Comparison of ENCODE assay signal across 8 mouse cellular contexts in the genomic region with DNA sequence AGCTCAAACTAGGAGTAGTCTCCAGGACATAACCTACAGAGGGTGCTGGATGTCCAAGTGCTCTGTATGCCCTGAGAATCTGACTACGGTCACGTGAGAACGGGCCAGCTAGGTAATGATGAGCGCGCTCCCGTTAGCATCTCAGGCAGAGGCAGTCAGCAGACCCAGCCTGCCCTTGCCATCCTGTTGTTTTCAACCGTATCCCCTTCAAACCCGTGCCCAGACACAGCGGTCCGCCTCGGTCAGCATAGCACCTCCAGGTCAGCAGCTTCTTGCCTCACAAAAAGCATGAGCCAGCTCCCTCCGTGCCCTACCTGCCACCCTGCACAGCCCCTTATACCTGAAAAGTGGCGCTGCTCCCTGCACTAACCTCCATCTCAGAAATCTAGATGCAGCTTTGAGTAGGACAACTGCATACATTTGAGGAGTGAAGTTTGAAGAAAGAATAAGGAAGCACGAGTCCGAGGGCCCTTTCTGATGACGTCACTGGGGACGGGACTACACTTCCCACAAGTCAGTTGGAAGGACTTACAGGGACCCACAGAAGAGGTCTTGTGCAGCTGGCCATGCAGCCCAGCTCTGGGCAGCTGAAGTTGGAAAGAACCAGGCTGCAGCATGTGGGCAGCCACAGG. TPM values are rescaled to one million over a fixed set of nuclear protein-coding genes. Genes with fewer than 3 reads are reported as not detected.
DNase-seq lines count a peak whose midpoint lies in the region; ATAC-seq and TF ChIP-seq lines count a peak whose summit lies in the region.

No protein-coding gene starts in this region.

- H3K27ac ChIP-seq in cerebellum, adult 2 months (ENCODE audit: insufficient read depth, low read length), result peak overlapping the region; percentile 4; the same call in 1 of the 2 replicates
- H3K27ac ChIP-seq in forebrain, postnatal 0 days (ENCODE audit: low read depth, low read length), result peak overlapping the region; percentile 42
- H3K27ac ChIP-seq in lung, embryonic 15.5 days, result peak overlapping the region; percentile 47; the same call in 1 of the 2 replicates

- no peaks in the 10 kb centered on the region for H3K9me3 ChIP-seq in G1E (replicated peaks)
- no peaks in the 10 kb centered on the region for H3K9me3 ChIP-seq in forebrain, postnatal 0 days (ENCODE audit: low read length)
- H3K9me3 ChIP-seq in lung, embryonic 15.5 days, result no peaks in the 10 kb centered on the region

- under 1% methylated on average over 17 of the region's 17 CpGs for WGBS in cerebellum, adult 2 months
- 1% methylated on average over 17 of the region's 17 CpGs for WGBS in forebrain, postnatal 0 days
- under 1% methylated on average over 17 of the region's 17 CpGs for WGBS in lung, embryonic 15.5 days

- peaks cover 5% of the 10 kb centered on the region for H3K4me1 ChIP-seq in G1E (ENCODE audit: insufficient read depth, low read depth, low read length)
- no peaks in the 10 kb centered on the region for H3K4me1 ChIP-seq in cerebellum, adult 2 months (ENCODE audit: control insufficient read depth, insufficient read depth, low read length)
- H3K4me1 ChIP-seq in forebrain, postnatal 0 days (ENCODE audit: insufficient read depth), result peaks cover 15% of the 10 kb centered on the region
- H3K4me1 ChIP-seq in lung, embryonic 15.5 days, result 0 out of 2 replicates have a peak, but pooled peaks cover 4% of the 10 kb centered on the region

- peak overlapping the region; percentile 80 for H3K9ac ChIP-seq in forebrain, postnatal 0 days
- peak overlapping the region; percentile 84 for H3K9ac ChIP-seq in lung, embryonic 15.5 days

- peak; percentile 36; the same call in 1 of the 2 replicates for TF ChIP-seq POLR2A in cerebellum, adult 2 months (IDR thresholded peaks at IDR 0.05; ENCODE audit: borderline replicate concordance, insufficient read depth, low read length)

- peak overlapping the region; percentile 74 for H3K4me2 ChIP-seq in forebrain, postnatal 0 days (ENCODE audit: low read depth)
- peak overlapping the region; percentile 67 for H3K4me2 ChIP-seq in lung, embryonic 15.5 days

- TF ChIP-seq CTCF in G1E (IDR thresholded peaks at IDR 0.05; ENCODE audit: low read depth, low read length), result no peak
- TF ChIP-seq CTCF in cerebellum, adult 2 months (IDR thresholded peaks at IDR 0.05; ENCODE audit: borderline replicate concordance, insufficient read depth, low read depth, low read length), result no peak
- no peak for TF ChIP-seq CTCF in forebrain, postnatal 0 days (IDR thresholded peaks at IDR 0.05; ENCODE audit: low read depth)

- no peaks in the 10 kb centered on the region for H3K27me3 ChIP-seq in G1E (ENCODE audit: insufficient read depth, low read length)
- no peaks in the 10 kb centered on the region for H3K27me3 ChIP-seq in cerebellum, adult 2 months (ENCODE audit: control insufficient read depth, insufficient read depth, low read length)
- no peaks in the 10 kb centered on the region for H3K27me3 ChIP-seq in forebrain, postnatal 0 days (ENCODE audit: insufficient read depth, low read length)
- H3K27me3 ChIP-seq in lung, embryonic 15.5 days, result no peaks in the 10 kb centered on the region

- peak; percentile 84 for ATAC-seq in G1E (ENCODE audit: extremely low read depth, insufficient number of reproducible peaks, low FRiP score, poor library complexity, severe bottlenecking)
- ATAC-seq in forebrain, postnatal 0 days, result peak; percentile 94
- ATAC-seq in lung, embryonic 15.5 days (ENCODE audit: borderline replicate concordance, extremely low read depth, low FRiP score, low TSS enrichment), result peak; percentile 93

- peaks cover 3% of the 10 kb centered on the region for H3K36me3 ChIP-seq in G1E (replicated peaks)
- no peaks in the 10 kb centered on the region for H3K36me3 ChIP-seq in forebrain, postnatal 0 days (ENCODE audit: insufficient read depth)
- H3K36me3 ChIP-seq in lung, embryonic 15.5 days, result no peaks in the 10 kb centered on the region

- H3K4me3 ChIP-seq in G1E (ENCODE audit: low read depth, low read length), result peak overlapping the region; percentile 76
- H3K4me3 ChIP-seq in cerebellum, adult 2 months (replicated peaks; ENCODE audit: insufficient read depth, low read depth, low read length), result peak overlapping the region; percentile 77
- peak overlapping the region; percentile 78 for H3K4me3 ChIP-seq in forebrain, postnatal 0 days (ENCODE audit: low read depth, low read length)
- peak overlapping the region; percentile 92 for H3K4me3 ChIP-seq in lung, embryonic 15.5 days

- DNase-seq in G1E (ENCODE audit: low spot score), result peak; percentile 36
- DNase-seq in cerebellum, adult 2 months, result peak; percentile 89 to 90
- DNase-seq in forebrain, postnatal 0 days, result peak; percentile 92
- peak; percentile 85 for DNase-seq in heart, postnatal 4 days
- peak; percentile 91 to 92 for DNase-seq in layer of hippocampus, adult 8-10 months (ENCODE audit: low spot score in 2 of 2)
- DNase-seq in ovary, adult 18-20 months (ENCODE audit: low spot score), result peak; percentile 83
- peak; percentile 87 for DNase-seq in thymus, postnatal 0 days (ENCODE audit: low spot score)

RNA-seq across cellular contexts. Expression of a gene that starts 5.0 kb away (rescaled TPM):
- total RNA-seq in G1E (2014; fragmentation: Nextera tagmentation) (16.5 and 17.2 TPM in 2 replicates), G1E (2017) (14.6 and 22.7 TPM in 2 replicates)
- 0.36 and 0.78 TPM in 2 replicates for polyA plus RNA-seq in G1E (2012)
- 4.4 and 4.9 TPM in 2 replicates for polyA plus RNA-seq in cerebellum, adult 2 months (2012; rRNA removed)
- total RNA-seq in forebrain, postnatal 0 days (2014; rRNA removed), result 23.5 and 24.1 TPM in 2 replicates
- 3.0 and 5.6 TPM in 2 replicates for polyA plus RNA-seq in forebrain, postnatal 0 days (2015; fragmentation: Nextera tagmentation; extraction: Ambion mirVana)
- total RNA-seq in heart, postnatal 4 days (2021), result 1 to 10 TPM; 6.1 to 6.4 TPM
- 10 to 100 TPM; 12.4 to 20.6 (median 16.4) TPM for total RNA-seq in layer of hippocampus, adult 8-10 months (2022)
- polyA plus RNA-seq in lung, embryonic 15.5 days (2015; fragmentation: Nextera tagmentation; extraction: Ambion mirVana), result 6.1 and 6.6 TPM in 2 replicates
- polyA plus RNA-seq in thymus, postnatal 0 days (2015; fragmentation: Nextera tagmentation; extraction: Ambion mirVana), result 3.7 and 3.8 TPM in 2 replicates

RNA-seq across cellular contexts. Expression of a gene that starts 31.1 kb away (rescaled TPM):
- total RNA-seq in G1E (2014; fragmentation: Nextera tagmentation), result 9.5 and 9.9 TPM in 2 replicates
- total RNA-seq in G1E (2017), result 9.2 and 9.5 TPM in 2 replicates
- polyA plus RNA-seq in G1E (2012), result 0.17 and 0.20 TPM in 2 replicates
- polyA plus RNA-seq in cerebellum, adult 2 months (2012; rRNA removed), result 4.0 and 5.0 TPM in 2 replicates
- 11.5 and 12.1 TPM in 2 replicates for total RNA-seq in forebrain, postnatal 0 days (2014; rRNA removed)
- polyA plus RNA-seq in forebrain, postnatal 0 days (2015; fragmentation: Nextera tagmentation; extraction: Ambion mirVana), result 3.8 and 4.1 TPM in 2 replicates
- total RNA-seq in heart, postnatal 4 days (2021), result 1 to 10 TPM; 2.5 to 2.8 TPM
- 1 to 10 TPM; 4.5 to 7.8 (median 7.0) TPM for total RNA-seq in layer of hippocampus, adult 8-10 months (2022)
- polyA plus RNA-seq in lung, embryonic 15.5 days (2015; fragmentation: Nextera tagmentation; extraction: Ambion mirVana), result 5.6 and 6.4 TPM in 2 replicates
- 7.8 and 8.5 TPM in 2 replicates for polyA plus RNA-seq in thymus, postnatal 0 days (2015; fragmentation: Nextera tagmentation; extraction: Ambion mirVana)

RNA-seq across cellular contexts. Expression of a gene that starts 37.1 kb away (rescaled TPM):
- total RNA-seq in G1E (2014; fragmentation: Nextera tagmentation), result 20.3 and 35.4 TPM in 2 replicates
- 16.3 and 17.8 TPM in 2 replicates for total RNA-seq in G1E (2017)
- polyA plus RNA-seq in G1E (2012), result 0.26 and 0.47 TPM in 2 replicates
- polyA plus RNA-seq in cerebellum, adult 2 months (2012; rRNA removed), result 11.5 and 13.5 TPM in 2 replicates
- total RNA-seq in forebrain, postnatal 0 days (2014; rRNA removed), result 18.6 and 20.5 TPM in 2 replicates
- 5.9 and 7.5 TPM in 2 replicates for polyA plus RNA-seq in forebrain, postnatal 0 days (2015; fragmentation: Nextera tagmentation; extraction: Ambion mirVana)
- total RNA-seq in heart, postnatal 4 days (2021), result 1 to 10 TPM; 7.5 to 8.2 TPM
- 10 to 100 TPM; 21.2 to 33.3 (median 30.4) TPM for total RNA-seq in layer of hippocampus, adult 8-10 months (2022)
- 11.0 and 12.1 TPM in 2 replicates for polyA plus RNA-seq in lung, embryonic 15.5 days (2015; fragmentation: Nextera tagmentation; extraction: Ambion mirVana)
- polyA plus RNA-seq in thymus, postnatal 0 days (2015; fragmentation: Nextera tagmentation; extraction: Ambion mirVana), result 7.8 and 9.0 TPM in 2 replicates

RNA-seq across cellular contexts. Expression of a gene that starts 55.5 kb away (rescaled TPM):
- total RNA-seq in G1E (2014; fragmentation: Nextera tagmentation), result 1.5 and 11.4 TPM in 2 replicates
- 1.4 and 2.3 TPM in 2 replicates for total RNA-seq in G1E (2017)
- 0.18 and 0.29 TPM in 2 replicates for polyA plus RNA-seq in G1E (2012)
- 2.8 and 3.3 TPM in 2 replicates for polyA plus RNA-seq in cerebellum, adult 2 months (2012; rRNA removed)
- total RNA-seq in forebrain, postnatal 0 days (2014; rRNA removed), result 4.8 and 7.6 TPM in 2 replicates
- polyA plus RNA-seq in forebrain, postnatal 0 days (2015; fragmentation: Nextera tagmentation; extraction: Ambion mirVana), result 1.1 and 1.3 TPM in 2 replicates
- under 1 TPM; 0.17 to 0.43 TPM for total RNA-seq in heart, postnatal 4 days (2021)
- total RNA-seq in layer of hippocampus, adult 8-10 months (2022), result 1 to 10 TPM; 3.5 to 7.2 (median 5.1) TPM
- 2.5 and 2.9 TPM in 2 replicates for polyA plus RNA-seq in lung, embryonic 15.5 days (2015; fragmentation: Nextera tagmentation; extraction: Ambion mirVana)
- 1.1 and 1.6 TPM in 2 replicates for polyA plus RNA-seq in thymus, postnatal 0 days (2015; fragmentation: Nextera tagmentation; extraction: Ambion mirVana)

Comparison
In these comparisons a context has a peak if more than half of its experiments do, and no peak if none do; other contexts are left out.
1. Peak in every context shown above with its lines: DNase-seq, ATAC-seq, H3K4me3 ChIP-seq and H3K27ac ChIP-seq.
2. DNase-seq: peak in every context shown above with its lines; median percentile 92 in forebrain, postnatal 0 days; 92 in layer of hippocampus, adult 8-10 months; 90 in cerebellum, adult 2 months; 87 in thymus, postnatal 0 days; 85 in heart, postnatal 4 days; 83 in ovary, adult 18-20 months; 36 in G1E.